Mouse (Mus musculus) cerebellum, postnatal 14 days (tissue): ENCODE results near the gene Chst12.

Experiments
- DNase-seq, 2 experiments: peaks; one replicate each; pipeline ENCODE4 v3.0.0; 2021; ENCODE audit warnings: mixed read lengths in 2 of 2

The Chst12 gene

DNA sequence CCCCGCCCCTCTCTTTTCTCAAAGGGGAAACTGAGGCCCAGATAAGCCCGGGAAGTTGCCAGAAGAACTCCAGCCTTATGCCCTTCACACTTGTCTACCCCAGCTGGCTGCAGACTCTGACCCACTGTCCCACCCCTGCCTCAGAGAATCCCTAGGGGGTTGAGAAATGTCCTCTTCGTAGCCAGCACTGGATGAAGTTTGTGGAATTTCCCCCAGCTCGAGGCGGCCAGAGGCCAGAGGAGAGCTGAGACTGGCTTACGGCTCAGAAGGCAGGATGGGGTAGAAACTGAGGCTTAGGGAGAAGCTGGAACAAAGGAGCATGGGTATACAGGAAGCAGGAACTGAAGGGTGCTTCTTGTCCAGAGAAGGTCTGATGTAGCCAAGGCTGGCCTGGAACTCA is 67.3 kb downstream of the Chst12 start:
- DNase-seq = no peak
